Mouse (Mus musculus) small intestine, adult 2 months (tissue): ENCODE measurements at regions not wholly inside any gene's neighbourhood (a gene's known extent, or its start where the extent isn't known, plus 50 kb on each side); places are given as distances from the start of the nearest gene placed in this dataset.

Source experiments
- CTCF ChIP-seq: fragments of 200-500 bp; IDR thresholded peaks from 2 replicates; pipeline ENCODE4 v1.5.1; 2012; ENCODE audit warnings: low read depth, mild to moderate bottlenecking, control low read depth, inconsistent platforms, low read length, moderate library complexity, mixed read lengths; ENCODE audit not compliant: insufficient replicate concordance, insufficient read length; ENCODE audit errors: extremely low read depth
- POLR2A ChIP-seq: fragments of 200-500 bp; IDR thresholded peaks from 2 replicates; pipeline ENCODE4 v1.6.1; 2012; ENCODE audit warnings: low read depth, mild to moderate bottlenecking, control low read depth, inconsistent platforms, low read length, moderate library complexity

GRCm38 (mm10) chr2:124888209-124888608, 179.7 kb upstream of the Slc24a5 start:
- TF ChIP-seq POLR2A = no peak
- TF ChIP-seq CTCF = no peak
